Mouse (Mus musculus): ENCODE measurements around the gene Grpr. TPM values are rescaled to one million over a fixed set of nuclear protein-coding genes. Genes with fewer than 3 reads are reported as not detected.

Grpr gene
- polyA plus RNA-seq (2012; rRNA removed): 0.04 and 0.06 TPM in 2 replicates

GRCm38 (mm10) chrX:163549666-163550065 is at the start of gene Grpr:
TSS of gene Grpr (minus strand) at chrX:163549677.

Other genes with a start within 250 kb of the Grpr start
- gene Rnf138rt1, start 211.7 kb upstream of the Grpr start, polyA plus RNA-seq (2012; rRNA removed): 0.29 and 0.36 TPM in 2 replicates

All from central nervous system, embryonic 11.5 days (tissue).